Mouse (Mus musculus): Measurements from ENCODE around the gene Folr1. TPM values are rescaled to one million over a fixed set of nuclear protein-coding genes. Genes with fewer than 3 reads are reported as not detected.

Gene Folr1
- polyA plus RNA-seq, 1 experiment from 2014 or later = 17.4 TPM

DNA sequence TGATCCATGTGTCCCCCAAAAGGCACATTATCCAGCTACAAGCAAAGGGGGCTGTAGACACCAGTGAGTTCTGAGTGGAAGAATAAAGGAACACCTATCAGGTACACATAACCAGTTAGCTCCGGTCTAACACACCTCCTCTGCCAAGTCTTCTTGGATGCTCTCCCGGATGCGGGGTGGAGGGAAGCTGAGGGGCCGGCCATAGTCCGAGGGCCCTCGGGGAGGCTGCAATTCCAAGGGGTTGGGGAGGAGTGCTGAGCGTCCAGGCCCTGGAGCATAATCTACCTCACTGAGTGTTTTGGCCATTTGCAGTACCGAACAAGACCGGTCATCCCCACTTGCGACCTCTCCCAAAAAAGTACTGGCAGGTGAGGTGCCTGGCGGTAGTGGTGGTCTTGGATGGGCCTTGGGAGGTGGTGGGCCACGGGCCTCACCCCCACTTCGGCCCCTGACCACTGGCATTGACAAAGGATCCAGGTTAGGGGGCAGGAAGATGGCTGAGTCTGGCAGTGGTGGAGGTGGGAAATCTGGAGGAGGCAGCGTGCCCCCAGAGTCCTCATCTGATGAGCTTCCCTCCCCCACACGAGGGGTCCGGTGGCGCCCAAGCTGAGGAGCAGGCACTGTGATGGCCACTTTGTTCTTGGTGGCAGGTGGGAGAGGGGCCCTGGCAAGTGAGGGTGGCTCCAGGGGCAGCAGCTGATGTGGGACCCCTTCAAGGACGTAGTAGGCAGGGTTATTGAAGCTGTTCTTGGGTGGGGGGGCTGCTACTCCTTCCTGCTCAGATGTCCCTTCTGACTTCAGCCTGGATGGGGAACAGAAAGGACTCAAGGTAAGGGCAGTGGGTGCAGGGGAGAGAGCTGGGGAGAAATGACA is 46.6 kb downstream of the Folr1 start:
- Histone ChIP-seq H3K27ac (no peak overlapping the region), H3K4me1 (peaks cover 26% of the 10 kb centered on the region), H3K4me2 (no peak overlapping the region), H3K4me3 (no peak overlapping the region), H3K9ac (no peak overlapping the region), H3K36me3 (replicated peaks) (no peaks in the 10 kb centered on the region), H3K27me3 (replicated peaks) (peaks cover 45% of the 10 kb centered on the region), H3K9me3 (no peaks in the 10 kb centered on the region)
- 86% methylated on average over 18 of the region's 18 CpGs for WGBS
- ATAC-seq (replicated peaks) = no peak

DNA sequence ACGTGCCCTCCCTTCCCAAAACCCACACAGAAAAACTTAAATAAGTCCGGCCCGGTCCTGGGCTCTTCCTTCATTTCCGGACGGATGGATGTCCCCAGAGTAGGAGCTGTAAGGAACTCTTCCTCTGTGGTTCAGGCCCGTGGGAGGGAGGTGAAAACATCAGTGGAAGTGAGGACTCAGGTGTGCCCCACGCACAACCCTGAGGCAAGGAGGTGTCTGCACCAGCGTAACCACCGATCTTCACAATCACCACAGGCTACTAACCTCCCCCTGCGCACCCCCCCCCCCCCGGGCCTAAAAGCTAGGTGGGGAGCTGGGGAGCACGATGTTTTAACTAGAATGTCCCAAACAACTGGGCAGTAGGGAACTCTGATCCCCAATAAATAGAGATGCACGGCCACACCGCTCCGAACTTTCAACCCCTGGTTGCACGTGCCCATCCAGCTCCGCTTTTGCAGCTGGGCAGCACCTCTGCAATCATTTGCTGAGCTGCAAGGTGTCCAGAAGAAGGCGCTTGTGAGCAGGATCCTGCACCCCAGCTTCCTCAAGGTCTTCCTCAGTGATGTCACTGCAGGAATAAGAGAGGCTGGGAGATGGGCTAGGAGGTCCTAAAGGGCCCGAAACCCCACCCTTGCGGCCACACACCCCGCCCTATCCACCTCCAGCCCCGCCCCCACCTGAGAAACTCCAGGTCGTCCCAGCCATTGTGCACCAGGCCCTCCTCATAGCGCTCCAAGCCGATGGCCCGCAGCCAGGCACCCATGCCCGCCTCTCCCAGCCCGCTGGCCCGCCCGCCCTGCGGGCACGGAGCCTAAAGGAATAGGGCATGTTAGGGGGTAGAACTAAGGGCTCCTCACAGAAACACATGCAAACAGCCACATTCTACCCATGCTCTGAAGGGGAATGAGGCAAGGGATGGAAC is 47.5 kb downstream of the Folr1 start:
- 33% methylated on average over 31 of the region's 32 CpGs for WGBS
- ATAC-seq (replicated peaks) = peak; percentile 24
- Histone ChIP-seq H3K9me3 (no peaks in the 10 kb centered on the region), H3K4me1 (peaks cover 30% of the 10 kb centered on the region), H3K36me3 (replicated peaks) (no peaks in the 10 kb centered on the region), H3K4me3 (no peak overlapping the region), H3K9ac (no peak overlapping the region), H3K4me2 (no peak overlapping the region), H3K27ac (no peak overlapping the region), H3K27me3 (replicated peaks) (peaks cover 53% of the 10 kb centered on the region)

DNA sequence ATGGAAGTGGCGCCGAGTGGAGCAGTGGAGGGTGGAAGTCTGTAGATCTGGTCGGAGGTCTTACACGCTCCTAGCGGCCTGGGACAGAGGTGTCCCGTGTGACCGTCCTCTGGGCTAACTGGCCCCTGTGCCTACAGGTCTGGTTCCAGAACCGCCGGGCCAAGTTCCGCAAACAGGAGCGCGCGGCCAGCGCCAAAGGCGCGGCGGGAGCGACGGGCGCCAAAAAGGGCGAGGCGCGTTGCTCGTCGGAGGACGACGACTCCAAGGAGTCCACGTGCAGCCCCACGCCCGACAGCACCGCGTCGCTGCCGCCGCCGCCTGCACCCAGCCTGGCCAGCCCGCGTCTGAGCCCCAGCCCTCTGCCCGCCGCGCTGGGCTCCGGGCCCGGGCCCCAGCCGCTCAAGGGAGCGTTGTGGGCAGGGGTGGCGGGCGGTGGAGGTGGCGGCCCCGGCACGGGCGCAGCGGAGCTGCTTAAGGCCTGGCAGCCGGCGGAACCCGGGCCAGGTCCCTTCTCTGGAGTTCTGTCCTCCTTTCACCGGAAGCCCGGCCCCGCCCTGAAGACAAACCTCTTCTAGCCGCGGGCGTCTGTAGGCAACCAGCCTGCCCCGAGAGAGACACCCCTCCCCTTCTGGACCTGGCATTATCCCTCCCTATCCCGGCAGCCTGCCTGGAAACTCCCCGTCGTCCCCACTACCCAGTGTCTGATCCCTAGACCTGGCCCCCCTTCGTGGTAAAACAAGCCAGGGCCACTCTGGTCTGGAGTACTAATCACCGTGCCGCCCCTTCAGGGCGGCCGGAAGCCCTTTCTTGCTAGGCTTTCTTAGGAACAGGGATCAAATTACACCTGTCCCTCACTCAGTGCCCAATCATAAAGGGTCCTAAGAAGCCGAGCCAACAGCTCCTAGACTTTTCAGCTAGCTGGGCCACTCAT is 48.8 kb downstream of the Folr1 start:
- Histone ChIP-seq H3K27me3 (replicated peaks) (peaks cover 65% of the 10 kb centered on the region), H3K9ac (0 out of 2 replicates have a peak overlapping the region, but pooled peaks have one; percentile 13), H3K9me3 (no peaks in the 10 kb centered on the region), H3K27ac (no peak overlapping the region), H3K36me3 (replicated peaks) (no peaks in the 10 kb centered on the region), H3K4me2 (peak overlapping the region; percentile 60), H3K4me1 (peaks cover 35% of the 10 kb centered on the region), H3K4me3 (peak overlapping the region; percentile 35)
- WGBS = under 1% methylated on average over 67 of the region's 71 CpGs
- ATAC-seq (replicated peaks) = peak; percentile 59

DNA sequence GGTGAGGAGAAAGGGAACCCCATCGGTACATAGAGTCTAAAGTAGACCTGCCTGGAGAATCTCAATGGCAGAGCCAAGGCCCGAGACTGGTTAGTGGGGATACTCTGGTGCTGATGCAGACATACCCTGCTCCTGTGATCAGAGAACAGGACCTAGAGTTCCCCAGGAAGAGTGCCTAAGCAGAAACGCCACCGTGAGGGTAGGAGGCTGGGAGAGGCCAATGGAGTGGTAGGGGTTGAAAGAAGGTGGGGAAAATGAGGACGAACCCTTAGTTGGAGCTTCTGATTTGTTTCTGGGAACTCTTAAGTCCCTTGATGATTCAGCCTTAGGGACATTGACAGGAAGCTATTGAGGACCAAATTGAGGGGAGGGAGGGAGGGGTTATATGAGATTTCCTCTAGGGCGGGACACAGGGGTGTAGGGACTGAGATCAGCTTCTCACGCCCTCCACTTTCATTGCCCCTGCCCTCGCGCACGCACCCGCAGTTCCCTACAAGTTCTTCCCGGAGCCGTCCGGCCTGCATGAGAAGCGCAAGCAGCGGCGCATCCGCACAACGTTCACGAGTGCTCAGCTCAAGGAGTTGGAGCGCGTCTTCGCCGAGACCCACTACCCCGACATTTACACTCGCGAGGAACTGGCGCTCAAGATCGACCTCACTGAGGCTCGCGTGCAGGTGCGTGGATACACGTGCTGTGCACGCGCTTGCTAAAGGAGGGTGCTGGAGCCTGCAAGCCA is 50.1 kb downstream of the Folr1 start:
- 3% methylated on average over 35 of the region's 35 CpGs for WGBS
- H3K4me1 ChIP-seq = peaks cover 35% of the 10 kb centered on the region

DNA sequence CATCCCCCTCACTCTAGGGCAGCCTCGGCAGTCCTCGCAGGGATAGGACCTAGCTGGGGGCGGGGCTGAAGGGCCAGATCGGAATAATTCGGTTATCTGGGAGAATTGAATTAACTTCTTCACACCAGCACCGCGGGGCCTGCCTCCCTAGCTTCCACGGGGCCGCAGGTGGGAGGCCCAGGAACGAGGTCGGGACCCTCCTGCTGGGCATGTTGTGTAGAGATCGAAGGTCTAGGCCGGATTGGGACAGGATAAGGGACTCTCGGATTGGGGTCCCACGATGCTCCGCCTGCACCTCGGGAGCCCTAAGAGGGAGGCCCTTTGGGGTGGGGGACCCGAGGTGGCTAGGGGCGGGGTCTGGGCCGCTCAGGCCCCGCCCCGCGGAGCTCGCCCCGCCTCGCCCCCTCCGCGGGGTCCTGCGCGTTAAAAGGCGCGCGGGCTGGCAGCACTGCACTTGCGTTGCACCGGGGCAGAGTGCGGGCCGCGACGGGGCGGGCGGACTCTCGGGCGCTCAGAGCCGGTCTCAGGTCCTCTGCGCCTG is 52.7 kb downstream of the Folr1 start, which contains the start of gene Phox2a:
Gene Phox2a, plus strand, starts transcription at position 453 of the 541 bp plus-strand sequence.
- Histone ChIP-seq H3K9me3 (no peaks in the 10 kb centered on the region), H3K4me3 (peak within 1 kb of the TSS; percentile 21), H3K9ac (no peak within 1 kb of the TSS), H3K4me1 (peaks cover 31% of the 10 kb centered on the region), H3K36me3 (replicated peaks) (no peaks in the 10 kb centered on the region), H3K27me3 (replicated peaks) (peaks cover 65% of the 10 kb centered on the region), H3K27ac (no peak within 1 kb of the TSS), H3K4me2 (peak within 1 kb of the TSS; percentile 41)
- 0 out of 2 replicates have a peak, but pooled peaks have one; percentile 15 for ATAC-seq (replicated peaks)
- WGBS = under 1% methylated on average over 44 of the region's 45 CpGs

More for the DNA sequence above, 50.1 kb downstream of the Folr1 start:
- Histone ChIP-seq H3K4me2 (peak overlapping the region; percentile 60), H3K9ac (no peak overlapping the region; the same call in 1 of the 2 replicates), H3K27me3 (replicated peaks) (peaks cover 71% of the 10 kb centered on the region), H3K4me3 (peak overlapping the region; percentile 34), H3K27ac (no peak overlapping the region), H3K36me3 (replicated peaks) (no peaks in the 10 kb centered on the region), H3K9me3 (no peaks in the 10 kb centered on the region)
- no peak for ATAC-seq (replicated peaks)

Small RNA genes lying within 50 kb of the gene (microRNA-seq; reads per million reads assigned to microRNA genes)
- not detected for gene Gm22655

Other genes starting within 250 kb of the Folr1 start
- gene Clpb, start 207.2 kb downstream of the Folr1 start, polyA plus RNA-seq (2015; fragmentation: Nextera tagmentation; extraction: Ambion mirVana) = 40.6 and 50.1 TPM in 2 replicates
- gene Phox2a, start 52.5 kb downstream of the Folr1 start, polyA plus RNA-seq (2015; fragmentation: Nextera tagmentation; extraction: Ambion mirVana) = 0.10 and 0.55 TPM in 2 replicates
- gene Inppl1, start 32.6 kb downstream of the Folr1 start, polyA plus RNA-seq (2015; fragmentation: Nextera tagmentation; extraction: Ambion mirVana) = 11.5 and 14.9 TPM in 2 replicates
- gene Folr2, start 13.6 kb downstream of the Folr1 start, polyA plus RNA-seq (2015; fragmentation: Nextera tagmentation; extraction: Ambion mirVana) = 2.3 and 2.8 TPM in 2 replicates
- gene Anapc15, start 7.1 kb downstream of the Folr1 start, polyA plus RNA-seq (2015; fragmentation: Nextera tagmentation; extraction: Ambion mirVana) = 76.9 and 78.1 TPM in 2 replicates
- 154 and 164 TPM in 2 replicates for gene Lamtor1, start 35.1 kb upstream of the Folr1 start, polyA plus RNA-seq (2015; fragmentation: Nextera tagmentation; extraction: Ambion mirVana)
- gene Tomt, start 35.6 kb upstream of the Folr1 start, polyA plus RNA-seq (2015; fragmentation: Nextera tagmentation; extraction: Ambion mirVana) = 0.29 and 0.54 TPM in 2 replicates
- gene Lrrc51, start 63.1 kb upstream of the Folr1 start, polyA plus RNA-seq (2015; fragmentation: Nextera tagmentation; extraction: Ambion mirVana) = 9.1 and 11.4 TPM in 2 replicates
- 50.9 and 53.1 TPM in 2 replicates for gene Numa1, start 63.3 kb upstream of the Folr1 start, polyA plus RNA-seq (2015; fragmentation: Nextera tagmentation; extraction: Ambion mirVana)
- 4.6 and 6.3 TPM in 2 replicates for gene Il18bp, start 147.9 kb upstream of the Folr1 start, polyA plus RNA-seq (2015; fragmentation: Nextera tagmentation; extraction: Ambion mirVana)
- gene Rnf121, start 194.7 kb upstream of the Folr1 start, polyA plus RNA-seq (2015; fragmentation: Nextera tagmentation; extraction: Ambion mirVana) = 33.7 and 34.2 TPM in 2 replicates
- gene Xndc1, start 194.7 kb upstream of the Folr1 start, polyA plus RNA-seq (2015; fragmentation: Nextera tagmentation; extraction: Ambion mirVana) = 29.6 and 29.8 TPM in 2 replicates
- 1.00 and 1.3 TPM in 2 replicates for gene Xntrpc, start 194.9 kb upstream of the Folr1 start, polyA plus RNA-seq (2015; fragmentation: Nextera tagmentation; extraction: Ambion mirVana)
- not detected in 2 replicates for gene Trpc2, start 212.3 kb upstream of the Folr1 start, polyA plus RNA-seq (2015; fragmentation: Nextera tagmentation; extraction: Ambion mirVana)
- gene Art1, start 231.0 kb upstream of the Folr1 start, polyA plus RNA-seq (2015; fragmentation: Nextera tagmentation; extraction: Ambion mirVana) = 0.36 and 0.37 TPM in 2 replicates
- gene Art5, start 238.7 kb upstream of the Folr1 start, polyA plus RNA-seq (2015; fragmentation: Nextera tagmentation; extraction: Ambion mirVana) = 0.34 and 0.65 TPM in 2 replicates
- gene Chrna10, start 246.0 kb upstream of the Folr1 start, polyA plus RNA-seq (2015; fragmentation: Nextera tagmentation; extraction: Ambion mirVana) = not detected in 2 replicates

All from midbrain, embryonic 15.5 days (tissue).